Mouse (Mus musculus) stomach, embryonic 14.5 days (tissue): ENCODE results near the gene Klhl26. TPM values are rescaled to one million over a fixed set of nuclear protein-coding genes. Genes with fewer than 3 reads are reported as not detected.

ENCODE experiments used
- ATAC-seq: fragments of 200-750 bp; cut with Nextera tagmentation; 2 replicates; pipeline ENCODE4 v1.8.0; 2017; ENCODE audit warnings: low read depth, moderate TSS enrichment; ENCODE audit not compliant: insufficient number of reproducible peaks, insufficient read depth, low FRiP score
- H3K27ac ChIP-seq: fragments of 300-500 bp; sonication (generic); 2 replicates; pipeline ENCODE4 v1.5.1; 2014; ENCODE audit warnings: mild to moderate bottlenecking, low read length, moderate library complexity, mixed read lengths
- H3K27me3 ChIP-seq: fragments of 300-500 bp; sonication (generic); 2 replicates; pipeline ENCODE4 v1.6.1; 2014; ENCODE audit warnings: low read length, control low read depth, mixed read lengths; ENCODE audit not compliant: control insufficient read depth, insufficient read depth
- H3K36me3 ChIP-seq: fragments of 300-500 bp; sonication (generic); 2 replicates; pipeline ENCODE4 v1.6.1; 2014; ENCODE audit warnings: mild to moderate bottlenecking, control low read depth, low read length, moderate library complexity, mixed read lengths; ENCODE audit not compliant: control insufficient read depth, insufficient read depth
- H3K4me1 ChIP-seq: fragments of 300-500 bp; sonication (generic); 2 replicates; pipeline ENCODE4 v1.6.1; 2014; ENCODE audit warnings: low read length, control low read depth, mixed read lengths; ENCODE audit not compliant: control insufficient read depth, insufficient read depth
- H3K4me2 ChIP-seq: fragments of 300-500 bp; sonication (generic); replicated peaks from 2 replicates; pipeline ENCODE4 v1.6.1; 2014; ENCODE audit warnings: low read depth, low read length, control low read depth
- H3K4me3 ChIP-seq: fragments of 300-500 bp; sonication (generic); 2 replicates; pipeline ENCODE4 v1.5.1; 2014; ENCODE audit warnings: low read depth, low read length, control low read depth
- H3K9ac ChIP-seq: fragments of 300-500 bp; sonication (generic); replicated peaks from 2 replicates; pipeline ENCODE4 v1.6.1; 2014; ENCODE audit warnings: low read depth, mild to moderate bottlenecking, control low read depth, low read length, moderate library complexity, mixed read lengths
- H3K9me3 ChIP-seq: fragments of 300-500 bp; sonication (generic); 2 replicates; pipeline ENCODE4 v1.6.1; 2016; ENCODE audit warnings: low read depth, low read length, control low read depth; ENCODE audit not compliant: control insufficient read depth
- WGBS: fragments of 180-500 bp; shearing (Covaris S2); extraction: QIAGEN DNeasy Blood & Tissue Kit; methylation state at CpG from one replicate; pipeline ENCODE4 v1.1.7; 2014; 5-methylcytosine and 5-hydroxymethylcytosine counted together
- polyA plus RNA-seq: library from polyadenylated mRNA; unstranded; fragments of >200 nt; fragmentation: Nextera tagmentation; extraction: Ambion mirVana; gene quantifications from 2 replicates; pipeline ENCODE4 v1.2.1, GENCODE M21; 2014

Klhl26 gene
- polyA plus RNA-seq, 1 experiment from 2014 or later, result 22.1 TPM

DNA sequence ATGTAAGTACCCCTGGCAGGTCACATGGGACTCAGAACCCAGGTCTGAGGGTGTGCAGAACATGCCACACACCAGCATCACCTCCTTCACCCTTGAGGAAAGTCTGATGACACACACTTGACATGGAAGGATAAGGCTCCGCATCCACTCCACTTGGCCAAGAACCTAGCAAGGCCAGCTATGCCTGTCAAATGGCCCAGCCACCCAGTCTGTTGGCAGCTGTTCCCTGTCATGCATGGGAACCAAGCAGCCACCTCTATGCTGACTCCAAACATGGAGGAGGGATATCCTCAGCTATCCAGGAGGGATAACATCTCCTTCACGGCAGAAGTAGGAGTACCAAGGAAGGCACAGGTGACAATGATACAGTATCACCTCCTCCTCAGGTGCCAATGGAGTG is 38.3 kb downstream of the Klhl26 start:
- Histone ChIP-seq H3K27ac (no peak overlapping the region), H3K4me1 (peaks cover 11% of the 10 kb centered on the region), H3K27me3 (no peaks in the 10 kb centered on the region), H3K9me3 (no peaks in the 10 kb centered on the region), H3K4me2 (peak overlapping the region; percentile 92), H3K36me3 (no peaks in the 10 kb centered on the region), H3K9ac (no peak overlapping the region), H3K4me3 (peak overlapping the region; percentile 67)
- 80% methylated on average over 2 of the region's 2 CpGs for WGBS
- ATAC-seq, result no peak

DNA sequence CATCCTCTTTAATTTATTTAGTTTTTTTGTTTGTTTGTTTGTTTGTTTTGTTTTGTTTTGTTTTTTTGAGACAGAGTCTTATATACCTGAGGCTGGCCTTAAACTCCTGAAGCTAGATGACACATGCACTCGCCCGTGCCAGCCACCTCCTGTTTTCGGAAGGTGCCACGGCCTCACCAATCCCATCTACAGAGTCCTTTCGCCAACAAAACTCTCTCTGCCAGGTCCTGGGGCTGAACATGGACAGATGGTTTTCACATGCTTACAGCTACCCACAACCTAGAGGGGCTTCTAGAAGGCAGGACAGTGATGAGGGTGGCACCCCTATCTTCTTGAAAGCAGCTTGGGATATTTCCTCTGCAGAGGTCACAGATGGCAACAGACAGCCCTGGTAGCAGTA is 41.6 kb downstream of the Klhl26 start:
- 92% methylated on average over 5 of the region's 5 CpGs for WGBS
- Histone ChIP-seq H3K36me3 (no peaks in the 10 kb centered on the region), H3K9me3 (no peaks in the 10 kb centered on the region), H3K4me2 (no peak overlapping the region), H3K27ac (no peak overlapping the region), H3K27me3 (no peaks in the 10 kb centered on the region), H3K4me1 (peaks cover 10% of the 10 kb centered on the region), H3K4me3 (no peak overlapping the region), H3K9ac (no peak overlapping the region)
- no peak for ATAC-seq

DNA sequence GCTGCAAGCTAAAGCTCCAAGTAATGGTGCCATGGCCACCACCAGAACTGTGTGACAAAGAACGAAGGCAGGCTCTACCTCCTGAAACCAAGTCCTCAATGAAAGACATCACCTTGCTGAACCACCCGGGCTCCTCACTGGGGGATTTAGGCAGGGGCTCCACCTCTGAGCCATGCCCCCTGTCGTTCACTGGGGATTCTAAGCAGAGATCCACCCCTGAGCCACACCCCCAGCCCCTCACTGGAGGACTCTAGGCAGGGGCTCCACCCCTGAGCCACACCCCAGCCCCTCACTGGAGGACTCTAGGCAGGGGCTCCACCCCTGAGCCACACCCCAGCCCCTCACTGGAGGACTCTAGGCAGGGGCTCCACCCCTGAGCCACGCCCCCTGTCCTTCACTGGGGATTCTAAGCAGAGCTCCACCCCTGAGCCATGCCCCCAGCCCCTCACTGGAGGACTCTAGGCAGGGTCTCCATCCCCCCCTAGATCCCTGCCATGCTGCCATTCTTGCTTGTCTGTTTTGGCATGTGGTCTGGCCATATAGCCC is 43.7 kb downstream of the Klhl26 start:
- no peak for ATAC-seq
- Histone ChIP-seq H3K27me3 (no peaks in the 10 kb centered on the region), H3K27ac (no peak overlapping the region), H3K4me1 (no peaks in the 10 kb centered on the region), H3K9ac (no peak overlapping the region), H3K36me3 (no peaks in the 10 kb centered on the region), H3K4me2 (no peak overlapping the region), H3K9me3 (no peaks in the 10 kb centered on the region), H3K4me3 (no peak overlapping the region)
- 30% methylated on average over 4 of the region's 4 CpGs for WGBS

DNA sequence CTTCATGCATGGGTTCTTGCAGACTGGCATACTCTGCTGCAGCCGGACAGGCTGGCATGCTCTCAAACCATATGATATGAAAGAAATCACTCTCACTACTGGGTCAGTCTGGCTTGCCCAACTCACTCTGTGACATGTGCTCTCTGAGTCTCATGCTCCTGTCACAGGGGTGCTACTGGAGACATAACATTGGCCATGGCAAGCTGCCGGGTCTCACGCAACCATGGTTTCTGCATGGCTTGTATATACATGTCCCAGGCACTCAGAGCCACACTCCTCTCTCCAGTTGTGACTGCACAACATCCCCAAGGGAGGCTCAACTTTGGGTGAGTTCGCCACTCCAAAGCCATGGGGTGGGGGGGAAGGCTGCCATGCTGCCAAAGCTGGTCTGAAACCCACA is 45.6 kb downstream of the Klhl26 start:
- WGBS, result 93% methylated on average over 4 of the region's 4 CpGs
- no peak for ATAC-seq
- no peak overlapping the region for H3K4me3 ChIP-seq

DNA sequence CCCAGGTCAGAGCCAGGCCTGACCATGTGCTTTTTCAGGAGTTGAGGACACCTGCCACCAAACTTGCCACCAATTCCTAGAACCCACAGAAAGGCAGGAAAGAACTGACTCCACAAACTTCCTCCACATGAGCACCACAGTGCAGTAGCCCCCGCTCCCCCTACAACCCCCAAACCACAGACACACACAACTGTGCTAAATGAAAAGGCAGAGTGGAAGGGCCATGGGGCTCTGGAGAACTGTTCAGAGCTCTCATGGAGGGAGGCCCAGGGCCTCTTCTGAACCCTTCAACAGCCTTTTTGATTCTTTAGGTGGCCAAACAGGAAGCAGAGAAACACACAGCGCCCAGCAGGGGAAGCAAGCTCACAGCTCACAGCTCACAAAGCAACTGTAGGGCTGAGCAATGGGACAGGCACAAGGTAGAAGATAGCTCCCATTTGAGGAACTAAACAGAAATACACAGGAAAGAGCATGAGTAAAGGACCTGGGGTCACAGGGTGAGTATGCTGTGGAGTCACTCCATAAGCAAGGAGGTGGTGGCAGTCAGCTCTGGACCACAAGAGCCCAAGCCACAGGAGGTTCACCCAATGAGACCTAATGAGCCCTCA is 50.4 kb downstream of the Klhl26 start:
- no peaks in the 10 kb centered on the region for H3K36me3 ChIP-seq
- no peaks in the 10 kb centered on the region for H3K4me1 ChIP-seq
- H3K9ac ChIP-seq, result no peak overlapping the region
- H3K9me3 ChIP-seq, result no peaks in the 10 kb centered on the region
- no peak for ATAC-seq
- no peaks in the 10 kb centered on the region for H3K27me3 ChIP-seq
- H3K4me3 ChIP-seq, result no peak overlapping the region
- no peak overlapping the region for H3K27ac ChIP-seq
- 88% methylated on average over 2 of the region's 2 CpGs for WGBS
- H3K4me2 ChIP-seq, result no peak overlapping the region

More for the DNA sequence above, 45.6 kb downstream of the Klhl26 start:
- H3K9me3 ChIP-seq, result no peaks in the 10 kb centered on the region
- H3K27me3 ChIP-seq, result no peaks in the 10 kb centered on the region
- no peak overlapping the region for H3K9ac ChIP-seq
- H3K4me2 ChIP-seq, result no peak overlapping the region
- no peaks in the 10 kb centered on the region for H3K4me1 ChIP-seq
- no peak overlapping the region for H3K27ac ChIP-seq
- H3K36me3 ChIP-seq, result no peaks in the 10 kb centered on the region

DNA sequence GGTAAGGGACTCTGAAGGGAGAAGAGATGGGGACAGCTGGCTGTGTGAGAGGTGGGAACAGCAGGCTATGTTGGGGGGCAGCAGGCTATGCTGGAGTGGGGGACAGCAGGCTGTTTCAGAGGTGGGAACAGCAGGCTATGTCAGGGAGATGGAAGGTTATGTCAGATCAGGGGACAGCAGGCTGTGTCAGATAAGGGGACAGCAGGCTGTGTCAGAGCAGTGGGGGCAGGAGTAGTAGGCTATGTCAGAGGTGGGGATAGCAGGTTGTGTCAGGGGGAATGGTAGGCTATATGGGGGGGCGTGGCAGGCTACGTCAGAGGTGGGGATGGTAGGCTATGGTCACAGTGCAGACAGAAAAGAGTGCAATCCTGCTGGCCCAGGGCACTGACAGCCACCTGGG is 54.0 kb downstream of the Klhl26 start:
- no peaks in the 10 kb centered on the region for H3K36me3 ChIP-seq
- H3K9ac ChIP-seq, result no peak overlapping the region
- H3K27ac ChIP-seq, result no peak overlapping the region
- no peak overlapping the region for H3K4me3 ChIP-seq
- ATAC-seq, result no peak
- 87% methylated on average over 2 of the region's 2 CpGs for WGBS
- H3K27me3 ChIP-seq, result no peaks in the 10 kb centered on the region
- no peaks in the 10 kb centered on the region for H3K9me3 ChIP-seq
- no peak overlapping the region for H3K4me2 ChIP-seq
- H3K4me1 ChIP-seq, result peaks cover 22% of the 10 kb centered on the region

DNA sequence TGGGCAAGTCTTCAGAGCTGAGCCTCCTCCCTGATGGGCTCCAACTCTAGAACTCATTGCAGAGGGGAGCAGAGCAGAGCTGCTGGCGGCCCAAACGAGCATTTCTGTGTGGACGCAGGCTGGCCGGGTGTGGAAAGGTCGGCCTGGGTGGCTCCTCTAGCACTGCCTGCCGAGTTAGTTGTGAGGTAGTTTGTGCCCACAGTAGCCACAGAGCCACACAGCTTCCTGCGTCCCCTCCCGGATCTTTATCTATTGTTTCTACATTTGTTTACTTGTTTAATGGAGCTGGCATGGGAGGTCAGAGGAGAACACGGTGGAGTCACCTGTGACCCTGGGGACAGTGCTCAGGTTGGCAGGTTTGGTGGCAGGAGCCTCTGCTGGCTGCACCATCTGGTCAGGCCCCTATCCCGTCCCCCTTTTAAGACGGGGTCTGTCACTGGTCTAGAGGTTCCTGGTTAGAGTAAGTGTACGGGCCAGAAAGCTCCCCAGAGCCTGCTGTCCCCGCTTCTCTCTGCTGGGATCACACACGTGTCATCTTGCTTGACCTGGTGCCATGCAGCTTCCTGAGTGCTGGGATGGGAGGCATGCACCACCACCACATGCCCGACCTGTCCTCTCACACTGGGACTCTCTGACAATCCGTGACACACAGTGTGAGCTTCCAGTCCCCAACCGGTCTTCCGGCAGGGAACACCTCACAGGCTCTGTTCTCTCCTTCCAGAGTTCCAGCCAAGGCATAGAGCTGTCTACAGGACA is 55.2 kb downstream of the Klhl26 start:
- H3K9ac ChIP-seq, result no peak overlapping the region
- H3K4me2 ChIP-seq, result no peak overlapping the region
- no peaks in the 10 kb centered on the region for H3K36me3 ChIP-seq
- ATAC-seq, result no peak
- H3K9me3 ChIP-seq, result no peaks in the 10 kb centered on the region
- no peaks in the 10 kb centered on the region for H3K27me3 ChIP-seq
- peaks cover 30% of the 10 kb centered on the region for H3K4me1 ChIP-seq
- H3K27ac ChIP-seq, result no peak overlapping the region
- WGBS, result 64% methylated on average over 18 of the region's 18 CpGs
- no peak overlapping the region for H3K4me3 ChIP-seq

DNA sequence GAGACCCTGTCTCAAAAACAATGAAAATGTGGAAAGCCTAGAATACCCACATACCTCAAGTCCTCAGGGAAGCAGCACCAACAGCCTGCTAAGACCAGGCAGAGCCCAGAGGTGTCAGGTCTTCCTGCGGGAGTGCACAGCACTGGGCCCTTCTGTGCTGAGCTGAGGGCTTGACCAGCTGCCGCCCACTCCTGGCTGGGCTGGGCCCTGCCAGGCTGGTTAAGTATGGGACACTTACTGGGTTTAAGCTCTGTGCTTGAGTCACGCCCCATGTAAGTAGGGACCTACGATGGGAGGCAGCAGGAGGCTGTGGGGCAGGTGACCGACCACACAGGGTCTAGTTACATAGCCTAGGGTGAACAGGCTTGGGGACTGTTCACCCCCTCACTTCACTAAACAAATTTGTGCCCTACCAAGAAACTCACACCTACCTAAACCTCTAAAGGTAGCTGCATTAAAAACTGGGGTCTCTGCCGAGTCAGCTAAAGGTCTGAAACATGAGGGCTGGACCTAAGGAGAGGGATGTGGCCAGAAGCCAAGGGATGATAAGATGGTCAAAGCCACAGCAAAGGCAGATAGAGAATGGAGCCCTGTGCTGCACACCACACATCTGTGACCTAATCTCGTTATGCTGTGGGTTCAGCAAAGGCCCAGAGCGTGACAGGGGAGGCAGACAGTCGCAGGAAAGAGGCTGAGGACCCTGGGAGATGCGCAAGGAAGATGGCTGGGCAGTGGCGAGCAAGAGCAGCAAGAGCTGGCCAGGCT is 56.7 kb downstream of the Klhl26 start:
- Histone ChIP-seq H3K4me1 (peaks cover 38% of the 10 kb centered on the region), H3K4me3 (no peak overlapping the region), H3K9me3 (no peaks in the 10 kb centered on the region), H3K27me3 (no peaks in the 10 kb centered on the region), H3K36me3 (no peaks in the 10 kb centered on the region), H3K27ac (peak overlapping the region; percentile 62; the same call in 1 of the 2 replicates), H3K4me2 (no peak overlapping the region), H3K9ac (no peak overlapping the region)
- ATAC-seq, result no peak
- WGBS, result 81% methylated on average over 11 of the region's 11 CpGs
